Mouse (Mus musculus): ENCODE data around the gene Ndufa10. TPM values are rescaled to one million over a fixed set of nuclear protein-coding genes. Genes with fewer than 3 reads are reported as not detected.

Ndufa10 gene
- polyA plus RNA-seq, 1 experiment from 2014 or later = 249 TPM

GRCm38 (mm10) chr1:92457758-92458157 lies 15.9 kb downstream of the Ndufa10 start:
- ATAC-seq (ENCODE audit: insufficient number of reproducible peaks, low FRiP score, low TSS enrichment, low read depth) = no peak
- peaks cover 84% of the 10 kb centered on the region for H3K36me3 ChIP-seq

GRCm38 (mm10) chr1:92453751-92454445 lies 19.8 kb downstream of the Ndufa10 start:
- no peak overlapping the region for H3K4me2 ChIP-seq (replicated peaks)
- H3K4me3 ChIP-seq (replicated peaks) = no peak overlapping the region
- no peaks in the 10 kb centered on the region for H3K27me3 ChIP-seq
- H3K27ac ChIP-seq (replicated peaks) = no peak overlapping the region
- no peak for ATAC-seq (ENCODE audit: insufficient number of reproducible peaks, low FRiP score, low TSS enrichment, low read depth)
- H3K4me1 ChIP-seq = no peaks in the 10 kb centered on the region
- peaks cover 83% of the 10 kb centered on the region for H3K36me3 ChIP-seq
- 73% methylated on average over 8 of the region's 8 CpGs for WGBS
- no peak overlapping the region for H3K9ac ChIP-seq
- 0 out of 2 replicates have a peak, but pooled peaks cover 3% of the 10 kb centered on the region for H3K9me3 ChIP-seq (replicated peaks)

More at GRCm38 (mm10) chr1:92457758-92458157, 15.9 kb downstream of the Ndufa10 start:
- Histone ChIP-seq H3K27ac (replicated peaks) (no peak overlapping the region), H3K27me3 (no peaks in the 10 kb centered on the region), H3K4me3 (replicated peaks) (no peak overlapping the region), H3K9ac (no peak overlapping the region), H3K4me2 (replicated peaks) (no peak overlapping the region), H3K9me3 (replicated peaks) (0 out of 2 replicates have a peak, but pooled peaks cover 3% of the 10 kb centered on the region), H3K4me1 (no peaks in the 10 kb centered on the region)

DNA sequence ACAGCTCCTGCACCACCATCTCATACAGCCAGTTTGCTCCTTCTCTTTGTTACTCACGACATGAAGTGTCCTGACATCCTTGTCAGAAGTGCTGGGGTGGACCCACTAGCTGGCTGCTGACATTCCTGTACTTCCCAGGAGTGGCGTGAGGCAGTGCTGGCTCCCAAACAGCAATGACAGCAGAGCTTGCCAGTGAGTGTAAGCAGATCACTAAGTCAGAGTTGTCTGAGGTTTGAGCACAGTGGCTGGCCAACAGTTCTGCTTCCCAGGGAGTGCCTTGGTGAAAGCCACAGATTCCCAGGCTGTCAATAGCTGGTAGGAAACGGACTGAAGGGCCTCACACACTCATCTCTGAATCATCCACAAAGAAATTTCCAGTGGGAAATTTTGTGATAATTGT lies 25.4 kb downstream of the Ndufa10 start:
- Histone ChIP-seq H3K4me2 (replicated peaks) (no peak overlapping the region), H3K4me3 (replicated peaks) (no peak overlapping the region), H3K9ac (no peak overlapping the region), H3K4me1 (no peaks in the 10 kb centered on the region), H3K9me3 (replicated peaks) (no peaks in the 10 kb centered on the region), H3K36me3 (peaks cover 80% of the 10 kb centered on the region), H3K27ac (replicated peaks) (no peak overlapping the region), H3K27me3 (no peaks in the 10 kb centered on the region)
- 81% methylated on average over 3 of the region's 3 CpGs for WGBS
- no peak for ATAC-seq (ENCODE audit: insufficient number of reproducible peaks, low FRiP score, low TSS enrichment, low read depth)

GRCm38 (mm10) chr1:92441453-92442063 lies 32.1 kb downstream of the Ndufa10 start:
- H3K4me3 ChIP-seq (replicated peaks) = no peak overlapping the region
- 85% methylated on average over 6 of the region's 6 CpGs for WGBS
- H3K4me1 ChIP-seq = peaks cover 21% of the 10 kb centered on the region
- no peak overlapping the region for H3K27ac ChIP-seq (replicated peaks)
- H3K9ac ChIP-seq = no peak overlapping the region
- no peaks in the 10 kb centered on the region for H3K27me3 ChIP-seq
- no peak overlapping the region for H3K4me2 ChIP-seq (replicated peaks)
- H3K9me3 ChIP-seq (replicated peaks) = no peaks in the 10 kb centered on the region
- no peak for ATAC-seq (ENCODE audit: insufficient number of reproducible peaks, low FRiP score, low TSS enrichment, low read depth)
- H3K36me3 ChIP-seq = peaks cover 61% of the 10 kb centered on the region

- Histone ChIP-seq H3K9me3 (replicated peaks) (no peaks in the 10 kb centered on the region), H3K9ac (no peak overlapping the region), H3K36me3 (peaks cover 52% of the 10 kb centered on the region), H3K27me3 (no peaks in the 10 kb centered on the region), H3K4me3 (replicated peaks) (no peak overlapping the region), H3K4me1 (peaks cover 23% of the 10 kb centered on the region), H3K27ac (replicated peaks) (no peak overlapping the region), H3K4me2 (replicated peaks) (no peak overlapping the region)
- no peak for ATAC-seq (ENCODE audit: insufficient number of reproducible peaks, low FRiP score, low TSS enrichment, low read depth)
- 89% methylated on average over 9 of the region's 9 CpGs for WGBS
Measured at GRCm38 (mm10) chr1:92440066-92440750, 33.5 kb downstream of the Ndufa10 start.

DNA sequence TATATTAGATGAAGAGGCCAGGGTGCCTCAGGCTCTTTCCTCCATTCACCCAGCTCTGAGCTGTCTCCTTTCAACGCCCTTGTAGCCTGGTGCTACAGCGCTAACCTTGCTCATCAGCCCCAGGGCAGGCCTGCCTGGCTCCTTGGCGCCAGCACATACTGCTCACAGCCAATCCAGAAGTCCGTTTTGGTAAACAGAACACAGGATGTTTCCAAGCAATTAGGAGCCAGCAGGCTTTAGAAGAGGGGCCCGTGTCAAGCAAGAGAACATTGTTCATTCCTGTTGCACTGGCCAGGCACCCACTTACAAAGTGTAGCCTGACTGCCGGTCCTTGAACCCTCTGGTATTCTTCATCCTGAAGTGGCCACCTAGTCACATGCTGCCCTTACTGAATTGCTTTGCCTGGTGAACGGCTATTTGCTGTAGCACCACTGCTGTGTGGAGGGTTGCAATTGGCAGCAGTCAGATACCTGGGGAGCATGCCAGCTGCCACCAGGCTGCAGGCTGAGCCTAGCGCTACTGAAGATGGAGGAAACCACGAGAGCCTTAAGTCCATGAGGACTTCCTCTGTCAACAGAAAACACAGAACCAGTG lies 35.9 kb downstream of the Ndufa10 start:
- WGBS = 25% methylated on average over 9 of the region's 9 CpGs
- Histone ChIP-seq H3K9ac (no peak overlapping the region), H3K36me3 (peaks cover 38% of the 10 kb centered on the region)

DNA sequence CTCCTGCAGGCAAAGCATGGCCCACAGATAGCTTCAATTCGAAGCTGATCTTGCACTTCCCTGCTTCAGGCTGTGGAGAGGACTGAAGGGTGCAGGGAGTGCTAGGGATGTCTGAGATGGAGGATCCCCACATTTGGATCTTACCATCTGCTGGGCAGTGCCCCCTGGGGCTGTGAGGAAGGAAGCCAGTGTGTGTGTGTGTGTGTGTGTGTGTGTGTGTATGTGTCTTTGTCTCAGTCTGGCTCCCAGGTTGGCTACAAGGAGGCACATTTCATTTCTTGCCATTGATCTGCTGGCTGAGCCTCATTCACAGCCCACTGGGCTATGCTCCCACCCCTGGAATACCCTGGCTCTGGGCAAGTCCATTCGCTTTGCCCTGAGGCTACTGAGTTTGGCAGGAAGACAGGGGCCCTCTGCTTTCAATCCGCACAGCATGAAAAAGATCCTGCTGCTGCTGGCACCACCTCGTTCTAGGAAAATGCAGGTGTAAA lies 36.8 kb downstream of the Ndufa10 start:
- 36% methylated on average over 4 of the region's 4 CpGs for WGBS
- H3K4me1 ChIP-seq = peaks cover 23% of the 10 kb centered on the region
- H3K27ac ChIP-seq (replicated peaks) = no peak overlapping the region
- no peak overlapping the region for H3K9ac ChIP-seq
- no peak overlapping the region for H3K4me2 ChIP-seq (replicated peaks)
- H3K9me3 ChIP-seq (replicated peaks) = no peaks in the 10 kb centered on the region
- ATAC-seq (ENCODE audit: insufficient number of reproducible peaks, low FRiP score, low TSS enrichment, low read depth) = no peak
- H3K4me3 ChIP-seq (replicated peaks) = no peak overlapping the region
- no peaks in the 10 kb centered on the region for H3K27me3 ChIP-seq
- peaks cover 30% of the 10 kb centered on the region for H3K36me3 ChIP-seq

More for the DNA sequence above, 35.9 kb downstream of the Ndufa10 start:
- no peak overlapping the region for H3K4me2 ChIP-seq (replicated peaks)
- no peaks in the 10 kb centered on the region for H3K27me3 ChIP-seq
- H3K9me3 ChIP-seq (replicated peaks) = no peaks in the 10 kb centered on the region
- H3K4me3 ChIP-seq (replicated peaks) = no peak overlapping the region
- H3K27ac ChIP-seq (replicated peaks) = no peak overlapping the region; the same call in 1 of the 2 replicates
- no peak for ATAC-seq (ENCODE audit: insufficient number of reproducible peaks, low FRiP score, low TSS enrichment, low read depth)
- peaks cover 23% of the 10 kb centered on the region for H3K4me1 ChIP-seq

DNA sequence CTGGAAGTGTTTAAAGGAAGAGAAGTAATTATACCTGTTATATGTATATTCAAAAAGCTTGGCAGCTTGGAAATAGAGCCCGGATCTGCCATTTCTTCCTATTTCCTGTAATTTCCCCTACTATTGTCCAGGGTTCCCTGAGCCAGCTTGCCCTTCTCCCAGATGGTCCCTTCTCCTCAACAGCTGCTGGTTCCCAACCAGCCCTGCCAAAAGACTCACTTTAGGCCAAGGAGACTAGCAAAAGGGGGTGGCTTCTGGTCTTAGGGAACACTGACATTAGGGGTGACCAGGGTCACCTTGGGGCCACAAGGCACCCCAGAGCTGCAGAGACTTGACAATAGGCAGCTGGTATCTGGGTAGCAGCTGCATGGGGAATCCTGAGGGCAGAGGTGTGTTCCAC lies 38.7 kb downstream of the Ndufa10 start:
- 79% methylated on average over 1 of the region's 1 CpGs for WGBS
- ATAC-seq (ENCODE audit: insufficient number of reproducible peaks, low FRiP score, low TSS enrichment, low read depth) = no peak

DNA sequence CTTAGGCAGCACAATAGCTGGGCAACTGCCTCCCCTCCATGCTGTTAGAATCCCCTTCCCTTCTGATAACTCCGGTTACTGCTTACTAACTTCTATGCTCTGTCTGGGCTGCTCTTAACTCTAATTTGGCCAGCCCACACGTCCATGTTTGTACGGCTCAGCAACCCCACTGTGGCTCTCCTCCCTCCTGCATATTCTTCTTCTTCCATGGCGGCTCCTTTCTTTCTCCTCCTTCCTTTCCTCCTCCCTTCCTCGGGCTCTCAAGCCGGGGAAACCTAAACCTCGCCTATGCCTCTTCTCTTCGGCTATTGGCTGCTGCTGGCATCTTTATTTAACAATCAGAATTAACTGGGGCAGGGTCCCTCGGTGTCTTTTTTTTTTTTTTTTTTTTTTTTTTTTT lies 40.9 kb downstream of the Ndufa10 start:
- Histone ChIP-seq H3K36me3 (no peaks in the 10 kb centered on the region), H3K4me3 (replicated peaks) (no peak overlapping the region), H3K4me1 (peaks cover 14% of the 10 kb centered on the region), H3K27me3 (no peaks in the 10 kb centered on the region), H3K9me3 (replicated peaks) (no peaks in the 10 kb centered on the region), H3K9ac (no peak overlapping the region), H3K4me2 (replicated peaks) (no peak overlapping the region), H3K27ac (replicated peaks) (no peak overlapping the region)
- ATAC-seq (ENCODE audit: insufficient number of reproducible peaks, low FRiP score, low TSS enrichment, low read depth) = no peak
- WGBS = 67% methylated on average over 9 of the region's 9 CpGs

More for the DNA sequence above, 38.7 kb downstream of the Ndufa10 start:
- H3K4me1 ChIP-seq = peaks cover 23% of the 10 kb centered on the region
- H3K27ac ChIP-seq (replicated peaks) = no peak overlapping the region
- peaks cover 15% of the 10 kb centered on the region for H3K36me3 ChIP-seq
- no peak overlapping the region for H3K9ac ChIP-seq
- H3K27me3 ChIP-seq = no peaks in the 10 kb centered on the region
- H3K4me2 ChIP-seq (replicated peaks) = no peak overlapping the region
- no peak overlapping the region for H3K4me3 ChIP-seq (replicated peaks)
- no peaks in the 10 kb centered on the region for H3K9me3 ChIP-seq (replicated peaks)

- H3K27me3 ChIP-seq = no peaks in the 10 kb centered on the region
- H3K27ac ChIP-seq (replicated peaks) = no peak overlapping the region
- H3K4me1 ChIP-seq = peaks cover 7% of the 10 kb centered on the region; the same call in 1 of the 2 replicates
- no peak for ATAC-seq (ENCODE audit: insufficient number of reproducible peaks, low FRiP score, low TSS enrichment, low read depth)
- no peaks in the 10 kb centered on the region for H3K9me3 ChIP-seq (replicated peaks)
- 39% methylated on average over 4 of the region's 4 CpGs for WGBS
- no peak overlapping the region for H3K4me2 ChIP-seq (replicated peaks)
- H3K36me3 ChIP-seq = no peaks in the 10 kb centered on the region
- no peak overlapping the region for H3K4me3 ChIP-seq (replicated peaks)
- H3K9ac ChIP-seq = no peak overlapping the region
Measured at GRCm38 (mm10) chr1:92432098-92432497, 41.6 kb downstream of the Ndufa10 start.

GRCm38 (mm10) chr1:92431420-92431819 lies 42.2 kb downstream of the Ndufa10 start:
- WGBS = 78% methylated on average over 3 of the region's 3 CpGs
- H3K4me1 ChIP-seq = 0 out of 2 replicates have a peak, but pooled peaks cover under 1% of the 10 kb centered on the region
- ATAC-seq (ENCODE audit: insufficient number of reproducible peaks, low FRiP score, low TSS enrichment, low read depth) = no peak
- H3K9me3 ChIP-seq (replicated peaks) = no peaks in the 10 kb centered on the region
- no peak overlapping the region for H3K27ac ChIP-seq (replicated peaks)
- no peaks in the 10 kb centered on the region for H3K36me3 ChIP-seq
- no peak overlapping the region for H3K9ac ChIP-seq
- no peak overlapping the region for H3K4me2 ChIP-seq (replicated peaks)
- H3K4me3 ChIP-seq (replicated peaks) = no peak overlapping the region
- no peaks in the 10 kb centered on the region for H3K27me3 ChIP-seq
